Comparison of ENCODE assay signal across 9 mouse cellular contexts in genomic region chr2:181458411-181459152, GRCm38 (mm10). TPM values are rescaled to one million over a fixed set of nuclear protein-coding genes. Genes with fewer than 3 reads are reported as not detected.
DNase-seq lines count a peak whose midpoint lies in the region; ATAC-seq and TF ChIP-seq lines count a peak whose summit lies in the region.
"Had no signal": no experiment of that assay in that cellular context is flagged by ENCODE, and none has a peak within 500 bp of the region (broad histone marks: within the 10 kb centered on the region; RNA-seq: fewer than 3 reads in every experiment).

No protein-coding gene starts in this region.

- peak overlapping the region; percentile 82 for H3K27ac ChIP-seq in heart, embryonic 12.5 days (ENCODE audit: poor library complexity, severe bottlenecking)
- H3K27ac ChIP-seq in kidney, postnatal 0 days: peak overlapping the region; percentile 92

- H3K9me3 ChIP-seq in E14TG2a.4 (ENCODE audit: low read length): no peaks in the 10 kb centered on the region
- no peaks in the 10 kb centered on the region for H3K9me3 ChIP-seq in heart, embryonic 12.5 days (replicated peaks)
- no peaks in the 10 kb centered on the region for H3K9me3 ChIP-seq in kidney, postnatal 0 days (replicated peaks; ENCODE audit: low read length)

- peaks cover 34% of the 10 kb centered on the region for H3K4me1 ChIP-seq in E14TG2a.4 (replicated peaks; ENCODE audit: low read depth, low read length)
- peaks cover 37% of the 10 kb centered on the region for H3K4me1 ChIP-seq in heart, embryonic 12.5 days (replicated peaks)
- peaks cover 14% of the 10 kb centered on the region; the same call in 1 of the 2 replicates for H3K4me1 ChIP-seq in kidney, postnatal 0 days (replicated peaks; ENCODE audit: insufficient read depth, low read length)

- no peaks in the 10 kb centered on the region for H3K36me3 ChIP-seq in E14TG2a.4 (ENCODE audit: insufficient read depth, low read length)
- no peaks in the 10 kb centered on the region for H3K36me3 ChIP-seq in heart, embryonic 12.5 days
- H3K36me3 ChIP-seq in kidney, postnatal 0 days (ENCODE audit: insufficient read depth, low read length): no peaks in the 10 kb centered on the region

- TF ChIP-seq CTCF in E14TG2a.4 (conservative IDR thresholded peaks at IDR 0.05; ENCODE audit: low read length): no peak
- TF ChIP-seq CTCF in kidney, postnatal 0 days (IDR thresholded peaks at IDR 0.05; ENCODE audit: low read depth): no peak; the same call in 1 of the 2 replicates

- H3K4me2 ChIP-seq in heart, embryonic 12.5 days: peak overlapping the region; percentile 87
- H3K4me2 ChIP-seq in kidney, postnatal 0 days (ENCODE audit: low read length): peak overlapping the region; percentile 98

- ATAC-seq in heart, embryonic 12.5 days (ENCODE audit: insufficient number of reproducible peaks, low FRiP score): no peak; the same call in 1 of the 2 replicates
- ATAC-seq in kidney, postnatal 0 days (replicated peaks; ENCODE audit: low FRiP score, low read depth): no peak

- H3K9ac ChIP-seq in heart, embryonic 12.5 days: peak overlapping the region; percentile 90
- H3K9ac ChIP-seq in kidney, postnatal 0 days (ENCODE audit: low read depth, low read length): peak overlapping the region; percentile 95

- WGBS in heart, embryonic 12.5 days: under 1% methylated on average over 68 of the region's 72 CpGs
- WGBS in kidney, postnatal 0 days: under 1% methylated on average over 57 of the region's 72 CpGs

- H3K27me3 ChIP-seq in E14TG2a.4 (ENCODE audit: insufficient read depth, low read length): peaks cover 69% of the 10 kb centered on the region
- H3K27me3 ChIP-seq in heart, embryonic 12.5 days (replicated peaks): no peaks in the 10 kb centered on the region
- no peaks in the 10 kb centered on the region for H3K27me3 ChIP-seq in kidney, postnatal 0 days (ENCODE audit: insufficient read depth, low read length)

- DNase-seq in R1 (ENCODE audit: low read depth, low spot score): peak; percentile 62
- peak; percentile 56 for DNase-seq in embryo, embryonic 11 days
- peak; percentile 32 for DNase-seq in kidney, postnatal 0 days (ENCODE audit: low spot score)
- peak; percentile 44 for DNase-seq in lung, postnatal 36 days
- DNase-seq in spleen, adult 18-20 months: peak; percentile 13 to 32
- no peak for DNase-seq in layer of hippocampus, postnatal 14 days (ENCODE audit: low spot score in 2 of 2)

- peak overlapping the region; percentile 99 for H3K4me3 ChIP-seq in E14TG2a.4 (replicated peaks; ENCODE audit: low read length)
- H3K4me3 ChIP-seq in heart, embryonic 12.5 days: peak overlapping the region; percentile 94
- H3K4me3 ChIP-seq in kidney, postnatal 0 days (replicated peaks; ENCODE audit: low read depth, low read length): peak overlapping the region; percentile 98

RNA-seq across cellular contexts. Expression of gene Zbtb46, which starts 0.6 kb away (rescaled TPM):
- polyA plus RNA-seq in heart, embryonic 12.5 days (2016; fragmentation: Nextera tagmentation; extraction: Ambion mirVana): 13.5 and 15.1 TPM in 2 replicates
- polyA plus RNA-seq in kidney, postnatal 0 days (2015; fragmentation: Nextera tagmentation; extraction: Ambion mirVana): 15.6 and 17.8 TPM in 2 replicates
- 10 to 100 TPM; 11.2 to 14.0 TPM for total RNA-seq in layer of hippocampus, postnatal 14 days (2021)

RNA-seq across cellular contexts. Expression of gene Abhd16b, which starts 34.4 kb away (rescaled TPM):
- polyA plus RNA-seq in heart, embryonic 12.5 days (2016; fragmentation: Nextera tagmentation; extraction: Ambion mirVana): 0.24 TPM in 1 of 2 replicates, not detected in the other
- 0.12 and 0.17 TPM in 2 replicates for polyA plus RNA-seq in kidney, postnatal 0 days (2015; fragmentation: Nextera tagmentation; extraction: Ambion mirVana)
- not detected for total RNA-seq in layer of hippocampus, postnatal 14 days (2021)
- total RNA-seq: gastrocnemius, postnatal 36 days had no signal

RNA-seq across cellular contexts. Expression of gene Tpd52l2, which starts 38.4 kb away (rescaled TPM):
- polyA plus RNA-seq in heart, embryonic 12.5 days (2016; fragmentation: Nextera tagmentation; extraction: Ambion mirVana): 105 and 109 TPM in 2 replicates
- 140 and 144 TPM in 2 replicates for polyA plus RNA-seq in kidney, postnatal 0 days (2015; fragmentation: Nextera tagmentation; extraction: Ambion mirVana)
- 10 to 100 TPM; 74.8 to 76.4 TPM for total RNA-seq in layer of hippocampus, postnatal 14 days (2021)

Comparison
In these comparisons a context has a peak if more than half of its experiments do, and no peak if none do; other contexts are left out.
1. DNase-seq: peak in R1 (single experiment), embryo, embryonic 11 days (single experiment), kidney, postnatal 0 days (single experiment), lung, postnatal 36 days (single experiment) and spleen, adult 18-20 months (2 of 2); none in layer of hippocampus, postnatal 14 days (0 of 2).
2. Peak in every context shown above with its lines, with median percentiles within 50 percentile points of each other: H3K4me3 ChIP-seq.